ENCODE assay signal across 7 mouse cellular contexts in genomic region chr3:54358463-54359189, GRCm38 (mm10). TPM values are rescaled to one million over a fixed set of nuclear protein-coding genes. Genes with fewer than 3 reads are reported as not detected.
DNase-seq lines count a peak whose midpoint lies in the region; ATAC-seq lines count a peak whose summit lies in the region.

No protein-coding gene starts in this region.

- DNase-seq in adrenal gland, adult 2 months = peak; percentile 84
- DNase-seq in embryonic facial prominence, embryonic 10.5 days (ENCODE audit: low spot score) = peak; percentile 53
- peak; percentile 70 to 72 for DNase-seq in heart, postnatal 10 days
- DNase-seq in forebrain, embryonic 10.5 days (ENCODE audit: extremely low spot score, low spot score) = no peak
- DNase-seq in frontal cortex, postnatal 14 days (ENCODE audit: low spot score in 2 of 2) = no peak

- peak; percentile 75; the same call in 1 of the 2 replicates for ATAC-seq in limb, embryonic 13.5 days (ENCODE audit: low FRiP score, low read depth)
- ATAC-seq in neural tube, embryonic 14.5 days (ENCODE audit: low read depth) = peak; percentile 88

- H3K9ac ChIP-seq in limb, embryonic 13.5 days = no peak overlapping the region
- H3K9ac ChIP-seq in neural tube, embryonic 14.5 days (replicated peaks; ENCODE audit: low read depth, low read length) = no peak overlapping the region

- peak overlapping the region; percentile 54 for H3K27ac ChIP-seq in embryonic facial prominence, embryonic 10.5 days (replicated peaks)
- H3K27ac ChIP-seq in limb, embryonic 13.5 days = 0 out of 2 replicates have a peak overlapping the region, but pooled peaks have one; percentile 10
- H3K27ac ChIP-seq in neural tube, embryonic 14.5 days (ENCODE audit: low read depth, low read length) = no peak overlapping the region
- H3K27ac ChIP-seq in forebrain, embryonic 10.5 days = no peak overlapping the region

- intact Hi-C loops in heart, postnatal 10 days (cut with DNase I) = loop anchor here (10.0 kb wide), 1 partner anchor 456 kb away; no protein-coding TSS in a partner anchor

- H3K27me3 ChIP-seq in embryonic facial prominence, embryonic 10.5 days (replicated peaks; ENCODE audit: low read depth, poor library complexity, severe bottlenecking) = no peaks in the 10 kb centered on the region
- peaks cover 4% of the 10 kb centered on the region; the same call in 1 of the 2 replicates for H3K27me3 ChIP-seq in limb, embryonic 13.5 days
- H3K27me3 ChIP-seq in neural tube, embryonic 14.5 days (ENCODE audit: control insufficient read depth, insufficient read depth, low read length) = no peaks in the 10 kb centered on the region
- H3K27me3 ChIP-seq in forebrain, embryonic 10.5 days (ENCODE audit: poor library complexity, severe bottlenecking) = no peaks in the 10 kb centered on the region

- peak overlapping the region; percentile 51 for H3K4me2 ChIP-seq in limb, embryonic 13.5 days (replicated peaks)
- H3K4me2 ChIP-seq in neural tube, embryonic 14.5 days (ENCODE audit: low read depth, low read length) = peak overlapping the region; percentile 22; the same call in 1 of the 2 replicates

- no peak overlapping the region for H3K4me3 ChIP-seq in embryonic facial prominence, embryonic 10.5 days
- H3K4me3 ChIP-seq in limb, embryonic 13.5 days = peak overlapping the region; percentile 1; the same call in 1 of the 2 replicates
- H3K4me3 ChIP-seq in neural tube, embryonic 14.5 days (ENCODE audit: low read depth, low read length) = no peak overlapping the region
- no peak overlapping the region for H3K4me3 ChIP-seq in forebrain, embryonic 10.5 days

- no peaks in the 10 kb centered on the region for H3K36me3 ChIP-seq in embryonic facial prominence, embryonic 10.5 days (replicated peaks)
- no peaks in the 10 kb centered on the region for H3K36me3 ChIP-seq in limb, embryonic 13.5 days
- H3K36me3 ChIP-seq in neural tube, embryonic 14.5 days (ENCODE audit: control insufficient read depth, insufficient read depth, low read length) = no peaks in the 10 kb centered on the region
- H3K36me3 ChIP-seq in forebrain, embryonic 10.5 days (replicated peaks) = no peaks in the 10 kb centered on the region

- H3K4me1 ChIP-seq in embryonic facial prominence, embryonic 10.5 days = peaks cover 29% of the 10 kb centered on the region
- H3K4me1 ChIP-seq in limb, embryonic 13.5 days = peaks cover 23% of the 10 kb centered on the region
- H3K4me1 ChIP-seq in neural tube, embryonic 14.5 days (ENCODE audit: control insufficient read depth, insufficient read depth, low read length) = 0 out of 2 replicates have a peak, but pooled peaks cover 7% of the 10 kb centered on the region
- 0 out of 2 replicates have a peak, but pooled peaks cover 4% of the 10 kb centered on the region for H3K4me1 ChIP-seq in forebrain, embryonic 10.5 days

- WGBS in embryonic facial prominence, embryonic 10.5 days = 42% methylated on average over 15 of the region's 15 CpGs
- 16% methylated on average over 15 of the region's 15 CpGs for WGBS in limb, embryonic 13.5 days
- WGBS in neural tube, embryonic 14.5 days = 15% methylated on average over 15 of the region's 15 CpGs
- 71% methylated on average over 15 of the region's 15 CpGs for WGBS in forebrain, embryonic 10.5 days

- no peaks in the 10 kb centered on the region for H3K9me3 ChIP-seq in embryonic facial prominence, embryonic 10.5 days
- no peaks in the 10 kb centered on the region for H3K9me3 ChIP-seq in limb, embryonic 13.5 days
- no peaks in the 10 kb centered on the region for H3K9me3 ChIP-seq in neural tube, embryonic 14.5 days (ENCODE audit: control insufficient read depth, low read length)
- H3K9me3 ChIP-seq in forebrain, embryonic 10.5 days = no peaks in the 10 kb centered on the region

RNA-seq across cellular contexts. Expression of gene Postn, which starts 2.3 kb away (rescaled TPM):
- 10 to 100 TPM; 43.2 to 56.7 TPM for total RNA-seq in adrenal gland, adult 2 months (2021)
- 3.9 and 6.1 TPM in 2 replicates for polyA plus RNA-seq in adrenal gland, adult 2 months (2012; rRNA removed)
- 17.0 and 23.6 TPM in 2 replicates for polyA plus RNA-seq in embryonic facial prominence, embryonic 10.5 days (2016; fragmentation: Nextera tagmentation; extraction: Ambion mirVana)
- 100 to 1,000 TPM; 455 to 513 TPM for total RNA-seq in heart, postnatal 10 days (2021)
- polyA plus RNA-seq in limb, embryonic 13.5 days (2015; fragmentation: Nextera tagmentation; extraction: Ambion mirVana) = 202 and 208 TPM in 2 replicates
- polyA plus RNA-seq in neural tube, embryonic 14.5 days (2014; fragmentation: Nextera tagmentation; extraction: Ambion mirVana) = 5.2 and 78.5 TPM in 2 replicates
- 3.7 and 3.8 TPM in 2 replicates for polyA plus RNA-seq in forebrain, embryonic 10.5 days (2016; fragmentation: Nextera tagmentation; extraction: Ambion mirVana)

Comparison
In these comparisons a context has a peak if more than half of its experiments do, and no peak if none do; other contexts are left out.
1. DNase-seq: peak in adrenal gland, adult 2 months (single experiment), embryonic facial prominence, embryonic 10.5 days (single experiment) and heart, postnatal 10 days (2 of 2); none in forebrain, embryonic 10.5 days (single experiment) and frontal cortex, postnatal 14 days (0 of 2).
2. H3K27ac ChIP-seq: peak in embryonic facial prominence, embryonic 10.5 days (single experiment) and limb, embryonic 13.5 days (single experiment); none in neural tube, embryonic 14.5 days (single experiment) and forebrain, embryonic 10.5 days (single experiment).